Comparison of ENCODE assay signal across 13 mouse cellular contexts in genomic region chr6:118226072-118226471, GRCm38 (mm10). TPM values are rescaled to one million over a fixed set of nuclear protein-coding genes. Genes with fewer than 3 reads are reported as not detected.
DNase-seq lines count a peak whose midpoint lies in the region; ATAC-seq and TF ChIP-seq lines count a peak whose summit lies in the region.
"Had no signal": no experiment of that assay in that cellular context is flagged by ENCODE, and none has a peak within 500 bp of the region (broad histone marks: within the 10 kb centered on the region; RNA-seq: fewer than 3 reads in every experiment).

No protein-coding gene starts in this region.

- WGBS in cerebellum, adult 2 months = 4% methylated on average over 3 of the region's 3 CpGs
- WGBS in hindbrain, postnatal 0 days = 14% methylated on average over 3 of the region's 3 CpGs
- 26% methylated on average over 3 of the region's 3 CpGs for WGBS in hindbrain, embryonic 11.5 days
- WGBS in limb, embryonic 14.5 days = 45% methylated on average over 3 of the region's 3 CpGs

- no peak for TF ChIP-seq POLR2A in cerebellum, adult 2 months (IDR thresholded peaks at IDR 0.05; ENCODE audit: borderline replicate concordance, insufficient read depth, low read length)
- TF ChIP-seq POLR2A in limb, embryonic 14.5 days (IDR thresholded peaks at IDR 0.05; ENCODE audit: borderline replicate concordance, extremely low read depth, insufficient read depth, insufficient read length) = no peak

- H3K27ac ChIP-seq in cerebellum, adult 2 months (ENCODE audit: insufficient read depth, low read length) = no peak overlapping the region
- H3K27ac ChIP-seq in hindbrain, postnatal 0 days = peak overlapping the region; percentile 20; the same call in 1 of the 2 replicates
- H3K27ac ChIP-seq in hindbrain, embryonic 11.5 days (ENCODE audit: low read depth, low read length) = no peak overlapping the region
- H3K27ac ChIP-seq in limb, embryonic 14.5 days (replicated peaks; ENCODE audit: low read depth, low read length) = no peak overlapping the region
- H3K27ac ChIP-seq: kidney, postnatal 0 days; limb, embryonic 15.5 days had no signal

- no peaks in the 10 kb centered on the region for H3K9me3 ChIP-seq in hindbrain, postnatal 0 days (ENCODE audit: low read length)
- H3K9me3 ChIP-seq in hindbrain, embryonic 11.5 days (ENCODE audit: control insufficient read depth, low read length) = no peaks in the 10 kb centered on the region
- no peaks in the 10 kb centered on the region for H3K9me3 ChIP-seq in limb, embryonic 14.5 days (ENCODE audit: control insufficient read depth, low read length)
- H3K9me3 ChIP-seq: limb, embryonic 15.5 days had no signal

- no peak overlapping the region for H3K4me2 ChIP-seq in hindbrain, postnatal 0 days (ENCODE audit: low read depth, low read length)
- no peak overlapping the region for H3K4me2 ChIP-seq in hindbrain, embryonic 11.5 days (replicated peaks; ENCODE audit: low read depth, low read length)
- no peak overlapping the region for H3K4me2 ChIP-seq in limb, embryonic 14.5 days (replicated peaks; ENCODE audit: low read depth, low read length, severe bottlenecking)
- H3K4me2 ChIP-seq: limb, embryonic 15.5 days had no signal

- no peak overlapping the region for H3K9ac ChIP-seq in hindbrain, postnatal 0 days (replicated peaks; ENCODE audit: low read length)
- H3K9ac ChIP-seq in hindbrain, embryonic 11.5 days (ENCODE audit: low read depth, low read length) = no peak overlapping the region
- H3K9ac ChIP-seq in limb, embryonic 14.5 days (ENCODE audit: low read depth, low read length, severe bottlenecking) = no peak overlapping the region
- H3K9ac ChIP-seq: limb, embryonic 15.5 days had no signal

- peak; percentile 89 for ATAC-seq in hindbrain, postnatal 0 days
- ATAC-seq in hindbrain, embryonic 11.5 days (ENCODE audit: low FRiP score) = no peak
- ATAC-seq in limb, embryonic 14.5 days (ENCODE audit: low FRiP score, low read depth) = no peak
- no peak for ATAC-seq in erythroblast, adult 5-6 weeks (replicated peaks; ENCODE audit: low FRiP score, poor library complexity, severe bottlenecking)

- H3K4me1 ChIP-seq in cerebellum, adult 2 months (ENCODE audit: control insufficient read depth, insufficient read depth, low read length) = no peaks in the 10 kb centered on the region
- 0 out of 2 replicates have a peak, but pooled peaks cover 3% of the 10 kb centered on the region for H3K4me1 ChIP-seq in hindbrain, postnatal 0 days (ENCODE audit: insufficient read depth, low read length)
- H3K4me1 ChIP-seq in hindbrain, embryonic 11.5 days (replicated peaks; ENCODE audit: control insufficient read depth, insufficient read depth, low read length) = no peaks in the 10 kb centered on the region
- H3K4me1 ChIP-seq in limb, embryonic 14.5 days (ENCODE audit: control insufficient read depth, insufficient read depth, low read length) = no peaks in the 10 kb centered on the region
- H3K4me1 ChIP-seq: limb, embryonic 15.5 days had no signal

- TF ChIP-seq CTCF in cerebellum, adult 2 months (IDR thresholded peaks at IDR 0.05; ENCODE audit: borderline replicate concordance, insufficient read depth, low read depth, low read length) = no peak
- no peak for TF ChIP-seq CTCF in hindbrain, postnatal 0 days (IDR thresholded peaks at IDR 0.05; ENCODE audit: low read depth)

- H3K36me3 ChIP-seq in hindbrain, postnatal 0 days (ENCODE audit: insufficient read depth, low read length) = no peaks in the 10 kb centered on the region
- no peaks in the 10 kb centered on the region for H3K36me3 ChIP-seq in hindbrain, embryonic 11.5 days (ENCODE audit: control insufficient read depth, insufficient read depth, low read length)
- no peaks in the 10 kb centered on the region for H3K36me3 ChIP-seq in limb, embryonic 14.5 days (ENCODE audit: control insufficient read depth, insufficient read depth, low read length)
- H3K36me3 ChIP-seq: limb, embryonic 15.5 days had no signal

- DNase-seq in cerebellum, postnatal 10 days = peak; percentile 39 to 45
- DNase-seq in cerebellum, adult 2 months = no peak
- peak; percentile 73 for DNase-seq in hindbrain, postnatal 0 days (ENCODE audit: low spot score)
- DNase-seq in hindbrain, embryonic 11.5 days (ENCODE audit: low spot score) = no peak
- peak; percentile 3 for DNase-seq in Muller cell, postnatal 12 days (ENCODE audit: inconsistent ontology term)
- peak; percentile 9 for DNase-seq in limb, embryonic 14.5 days (ENCODE audit: low spot score)
- DNase-seq in liver = no peak
- DNase-seq: lung, postnatal 14 days had no signal

- no peak overlapping the region for H3K4me3 ChIP-seq in cerebellum, adult 2 months (replicated peaks; ENCODE audit: insufficient read depth, low read depth, low read length)
- no peak overlapping the region for H3K4me3 ChIP-seq in hindbrain, postnatal 0 days (ENCODE audit: low read length)
- H3K4me3 ChIP-seq in hindbrain, embryonic 11.5 days (ENCODE audit: low read depth, low read length) = no peak overlapping the region
- H3K4me3 ChIP-seq in limb, embryonic 14.5 days (replicated peaks; ENCODE audit: low read length) = no peak overlapping the region
- H3K4me3 ChIP-seq: limb, embryonic 15.5 days; myocyte had no signal

- H3K27me3 ChIP-seq in cerebellum, adult 2 months (ENCODE audit: control insufficient read depth, insufficient read depth, low read length) = no peaks in the 10 kb centered on the region
- H3K27me3 ChIP-seq in hindbrain, postnatal 0 days (ENCODE audit: insufficient read depth, low read length) = no peaks in the 10 kb centered on the region
- no peaks in the 10 kb centered on the region for H3K27me3 ChIP-seq in hindbrain, embryonic 11.5 days (ENCODE audit: control insufficient read depth, insufficient read depth, low read length)
- no peaks in the 10 kb centered on the region for H3K27me3 ChIP-seq in limb, embryonic 14.5 days (ENCODE audit: control insufficient read depth, insufficient read depth, low read length)
- H3K27me3 ChIP-seq: limb, embryonic 15.5 days had no signal

RNA-seq across cellular contexts. Expression of gene Ret, which starts 28.6 kb away (rescaled TPM):
- 28.7 and 30.1 TPM in 2 replicates for polyA plus RNA-seq in cerebellum, adult 2 months (2012; rRNA removed)
- 58.5 and 69.0 TPM in 2 replicates for total RNA-seq in hindbrain, postnatal 0 days (2014; rRNA removed)
- polyA plus RNA-seq in hindbrain, postnatal 0 days (2015; fragmentation: Nextera tagmentation; extraction: Ambion mirVana) = 15.4 and 15.6 TPM in 2 replicates
- polyA plus RNA-seq in hindbrain, embryonic 11.5 days (2014; fragmentation: Nextera tagmentation; extraction: Ambion mirVana) = 3.2 and 4.2 TPM in 2 replicates
- 0.79 and 0.91 TPM in 2 replicates for polyA plus RNA-seq in limb, embryonic 14.5 days (2012; rRNA removed)
- 0.50 and 0.51 TPM in 2 replicates for polyA plus RNA-seq in limb, embryonic 14.5 days (2014; fragmentation: Nextera tagmentation; extraction: Ambion mirVana)
- not detected in 2 replicates for total RNA-seq in erythroblast, adult 5-6 weeks (2015; ENCODE audit: low replicate concordance)
- not detected in 2 replicates for total RNA-seq in erythroblast, adult 5-6 weeks (2017; ENCODE audit: low replicate concordance)
- total RNA-seq: common myeloid progenitor, adult 5-6 weeks had no signal

Comparison
In these comparisons a context has a peak if more than half of its experiments do, and no peak if none do; other contexts are left out.
1. DNase-seq: peak in cerebellum, postnatal 10 days (2 of 2), hindbrain, postnatal 0 days (single experiment), Muller cell, postnatal 12 days (single experiment) and limb, embryonic 14.5 days (single experiment); none in cerebellum, adult 2 months (0 of 2), hindbrain, embryonic 11.5 days (single experiment) and liver (single experiment).